Mouse (Mus musculus) layer of hippocampus, postnatal 36 days (tissue): ENCODE results near the gene Cdh4. TPM values are rescaled to one million over a fixed set of nuclear protein-coding genes. Genes with fewer than 3 reads are reported as not detected.

Experiments used
- DNase-seq, 2 experiments: peaks; one replicate each; pipeline ENCODE4 v3.0.0; 2022
- total RNA-seq, 2 experiments: library from RNA; stranded (reverse); gene quantifications; 2 replicates each; pipeline ENCODE4 v1.2.3; 2021

Gene Cdh4
- total RNA-seq, 2 experiments from 2014 or later: 10.2 to 10.5 TPM

DNA sequence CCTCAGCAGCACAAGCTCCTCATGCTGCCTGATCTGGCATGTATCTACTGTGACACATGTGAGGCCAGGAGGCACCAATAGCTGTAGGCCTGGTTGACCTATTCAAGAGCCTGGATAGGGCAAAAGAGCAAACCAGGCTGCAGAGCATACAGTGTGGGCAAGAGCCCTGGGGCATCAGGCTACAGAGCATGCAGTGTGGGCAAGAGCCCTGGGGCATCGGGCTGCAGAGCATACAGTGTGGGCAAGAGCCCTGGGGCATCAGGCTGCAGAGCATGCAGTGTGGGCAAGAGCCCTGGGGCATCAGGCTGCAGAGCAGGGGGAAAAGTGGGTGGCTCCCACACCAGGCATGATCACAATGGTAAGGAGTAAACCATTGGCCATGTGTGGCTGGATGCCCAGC lies 300.2 kb downstream of the Cdh4 start:
- DNase-seq: no peak

GRCm38 (mm10) chr2:179742828-179743227 lies 300.6 kb downstream of the Cdh4 start:
- no peak for DNase-seq

DNA sequence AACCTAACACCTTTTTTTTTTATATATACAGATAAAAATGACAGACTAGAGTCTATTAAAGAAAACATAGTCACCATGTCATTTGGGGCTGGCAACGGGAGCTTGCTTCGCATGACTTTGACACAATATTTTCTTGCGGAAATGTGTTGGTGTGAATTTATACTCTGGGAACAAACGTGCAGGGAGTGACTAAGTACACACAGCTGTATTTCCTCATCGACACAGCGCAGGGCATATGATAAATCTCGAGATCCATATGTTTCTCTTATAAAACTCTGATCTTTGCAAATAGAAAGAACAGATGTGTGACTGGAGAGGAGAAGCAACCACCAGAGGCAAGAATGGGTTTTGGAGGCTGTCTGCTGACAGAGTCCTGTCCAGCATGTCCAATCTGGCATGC lies 304.3 kb downstream of the Cdh4 start:
- DNase-seq: no peak

DNA sequence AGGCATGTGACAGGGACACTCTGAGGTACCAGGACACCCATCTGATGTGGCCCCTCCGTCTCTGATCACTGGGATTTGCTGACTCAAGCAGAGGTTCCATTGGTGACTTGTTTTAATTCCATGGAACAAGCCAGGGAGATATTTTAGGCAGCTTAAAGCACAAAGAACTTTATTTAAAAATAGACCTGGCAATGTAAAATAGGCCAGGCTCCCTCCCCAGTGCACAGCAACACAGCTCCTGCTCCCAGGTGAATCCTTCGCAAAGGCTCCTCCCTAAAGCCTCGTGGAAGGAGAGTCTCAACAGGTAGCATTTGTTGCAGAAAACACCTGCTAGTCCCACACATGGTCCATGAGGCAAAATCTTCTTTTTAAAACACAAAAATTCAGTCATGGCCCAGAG lies 307.2 kb downstream of the Cdh4 start:
- DNase-seq: no peak

DNA sequence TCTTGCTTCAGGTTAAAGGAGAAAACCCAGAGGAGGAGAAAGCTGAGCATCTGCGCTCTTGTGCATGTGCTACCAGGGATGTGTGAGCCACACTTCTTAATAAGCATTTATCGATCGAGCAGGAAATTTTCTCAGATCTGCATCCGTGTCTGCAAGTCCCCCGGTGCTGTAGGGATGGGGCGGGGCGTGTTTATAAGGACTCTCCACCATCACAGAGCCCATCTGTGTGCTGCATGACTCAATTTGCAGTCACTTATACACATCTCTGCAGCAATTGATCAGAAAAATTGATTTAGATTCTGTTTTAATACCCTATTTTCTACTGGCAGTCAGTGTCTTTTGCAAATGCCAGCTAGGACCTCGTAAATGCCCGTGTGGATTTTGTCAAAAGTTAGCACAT lies 311.6 kb downstream of the Cdh4 start:
- no peak for DNase-seq

- no peak for DNase-seq
These were observed 312.5 kb downstream of the Cdh4 start for GRCm38 (mm10) chr2:179754776-179755175.

DNA sequence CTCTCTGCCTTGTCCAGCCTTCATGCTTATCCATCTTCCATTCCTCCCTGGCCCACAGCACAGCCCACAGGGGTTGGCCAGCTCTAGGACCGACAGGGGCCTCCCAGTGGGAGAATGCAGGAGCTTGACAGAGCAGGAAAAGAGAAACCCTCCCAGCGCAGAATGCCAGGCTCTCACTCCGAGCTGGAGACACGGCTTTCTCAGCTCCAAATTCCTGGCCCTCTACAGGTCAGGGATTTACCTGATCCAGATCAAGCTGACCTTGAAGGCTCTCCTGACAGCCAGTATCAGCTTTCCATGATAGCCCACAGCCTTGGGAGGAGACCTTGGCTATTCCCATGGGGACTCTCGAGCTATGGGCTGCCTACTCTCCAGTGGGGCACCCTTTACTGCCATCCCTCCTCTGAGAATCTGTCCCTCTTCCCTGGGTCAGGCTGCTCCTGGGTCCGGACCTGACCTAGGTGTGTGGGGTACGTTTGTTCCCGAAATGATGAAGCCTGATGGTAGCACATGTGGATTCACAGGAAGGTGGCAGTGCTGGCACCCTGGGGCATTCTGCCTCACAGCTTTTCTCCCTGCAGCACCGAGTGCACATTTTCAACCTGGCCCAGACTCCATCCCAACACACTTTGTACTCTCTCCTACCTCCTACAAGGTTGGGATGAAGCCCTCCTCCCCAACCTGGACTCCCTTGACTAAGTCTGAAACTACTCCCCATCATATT lies 319.6 kb downstream of the Cdh4 start:
- no peak for DNase-seq

- peak; percentile 38 to 48 for DNase-seq
These were observed 320.5 kb downstream of the Cdh4 start for GRCm38 (mm10) chr2:179762521-179763305.

DNA sequence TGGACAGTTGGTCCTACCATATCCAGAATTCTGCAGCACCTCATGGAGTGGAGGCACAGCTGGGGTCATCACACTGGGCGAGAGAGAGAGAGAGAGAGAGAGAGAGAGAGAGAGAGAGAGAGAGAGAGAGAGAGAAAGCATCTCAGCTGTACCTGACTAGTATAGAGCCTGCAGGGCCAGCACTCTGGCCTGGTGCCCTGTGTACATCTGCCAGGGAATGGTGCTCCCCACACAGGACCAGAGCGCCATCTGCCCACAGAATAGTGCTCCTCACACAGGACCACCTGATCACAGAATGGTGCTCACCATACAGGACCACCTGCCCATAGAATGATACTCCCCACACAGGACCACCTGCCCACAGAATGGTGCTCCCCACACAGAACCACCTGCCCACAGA lies 322.2 kb downstream of the Cdh4 start:
- DNase-seq: no peak

GRCm38 (mm10) chr2:179766664-179767526 lies 324.7 kb downstream of the Cdh4 start:
- DNase-seq: no peak

GRCm38 (mm10) chr2:179767527-179767849 lies 325.3 kb downstream of the Cdh4 start:
- DNase-seq: no peak

- peak in 1 of 2 experiments; percentile 24 for DNase-seq
These were observed 326.9 kb downstream of the Cdh4 start for GRCm38 (mm10) chr2:179769137-179769536.

DNA sequence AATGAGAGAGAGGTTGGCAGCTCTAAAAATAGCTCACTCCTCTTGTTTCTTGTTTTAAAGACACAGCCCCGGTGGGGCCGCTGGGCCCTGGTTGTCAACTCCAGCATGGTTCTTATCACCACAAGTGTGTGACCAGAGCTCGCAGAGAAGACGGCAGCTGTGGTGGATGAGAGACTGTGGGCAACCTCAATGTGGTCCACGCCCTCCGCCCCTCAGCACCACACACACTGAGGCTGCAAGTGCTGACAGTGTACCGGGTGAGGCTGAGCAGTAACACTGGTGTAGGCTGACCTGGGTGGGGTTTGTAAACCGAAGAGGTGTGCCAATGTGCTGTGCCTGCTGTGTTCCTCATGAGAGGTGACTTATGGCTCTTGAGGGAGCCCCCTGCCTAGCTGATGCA lies 327.7 kb downstream of the Cdh4 start:
- DNase-seq: no peak

- DNase-seq: no peak
These were observed 332.3 kb downstream of the Cdh4 start for GRCm38 (mm10) chr2:179774440-179775110.

- DNase-seq: no peak
These were observed 333.9 kb downstream of the Cdh4 start for GRCm38 (mm10) chr2:179775999-179776705.

- DNase-seq: no peak
These were observed 337.0 kb downstream of the Cdh4 start for GRCm38 (mm10) chr2:179779266-179779665.

DNA sequence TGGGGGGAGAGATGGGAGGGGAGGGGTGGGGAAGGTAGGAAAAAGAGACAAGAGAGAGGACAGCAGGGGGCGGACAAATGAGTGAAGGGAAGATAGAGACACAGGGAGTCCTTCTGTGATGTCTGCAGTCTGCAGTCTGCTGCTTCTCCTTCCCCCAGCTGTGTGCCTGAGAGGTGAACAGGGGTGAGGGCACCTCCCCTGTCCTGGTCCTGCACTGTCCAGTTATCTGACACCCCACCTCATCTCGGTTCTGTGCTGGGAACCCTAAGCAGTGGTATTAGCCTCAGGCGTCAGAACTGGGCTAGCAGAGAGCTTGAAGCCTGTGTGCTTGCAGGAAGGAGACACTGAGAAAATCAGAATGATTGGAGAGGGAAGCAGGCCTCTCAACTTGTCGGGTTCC lies 338.7 kb downstream of the Cdh4 start:
- DNase-seq: no peak

- no peak for DNase-seq
These were observed 345.0 kb downstream of the Cdh4 start for GRCm38 (mm10) chr2:179787256-179787655.

DNA sequence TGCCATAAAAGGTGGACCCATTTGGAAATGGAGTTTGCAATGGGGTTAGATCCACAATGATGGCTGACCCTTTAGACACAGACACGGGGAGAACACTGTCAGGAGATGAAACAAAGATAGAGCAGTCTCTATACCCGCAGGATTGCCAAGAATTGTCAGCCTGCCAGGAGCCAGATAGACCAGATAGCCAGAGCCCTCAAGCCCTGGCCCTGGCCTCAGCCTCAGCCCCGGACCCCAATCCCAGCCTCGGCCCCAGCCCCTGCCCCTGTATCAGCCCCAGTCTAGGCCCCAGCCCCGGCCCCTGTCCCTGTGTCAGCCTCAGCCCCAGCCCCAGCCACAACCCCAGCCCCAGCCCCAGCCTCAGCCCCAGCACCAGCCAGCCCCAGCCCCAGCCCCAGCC lies 345.6 kb downstream of the Cdh4 start:
- DNase-seq: no peak

DNA sequence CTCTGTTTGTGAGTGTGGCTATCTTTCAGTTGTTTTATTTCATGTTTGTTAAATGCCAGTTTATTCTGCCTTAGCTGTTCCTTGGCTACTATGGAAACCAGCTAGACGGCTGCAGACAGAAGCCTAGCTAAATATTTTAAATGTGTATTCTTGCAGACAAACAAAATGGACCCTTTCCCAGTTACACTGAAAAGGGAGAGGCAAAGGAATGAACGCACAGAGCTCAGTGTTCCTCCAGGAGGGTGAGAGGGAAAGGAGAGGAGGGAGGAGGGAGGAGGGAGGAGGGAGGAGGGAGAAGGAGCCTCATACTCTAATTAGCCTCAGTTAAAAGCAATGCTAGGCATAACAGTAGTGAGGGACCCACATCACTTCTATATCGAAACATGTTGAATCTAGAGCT lies 348.5 kb downstream of the Cdh4 start:
- DNase-seq: no peak

- DNase-seq: no peak
These were observed 350.3 kb downstream of the Cdh4 start for GRCm38 (mm10) chr2:179792426-179793133.
